Mouse (Mus musculus) midbrain, embryonic 16.5 days (tissue): ENCODE data around the gene Wnt2. TPM values are rescaled to one million over a fixed set of nuclear protein-coding genes. Genes with fewer than 3 reads are reported as not detected.

Experiments
- ATAC-seq: fragments of 200-750 bp; cut with Nextera tagmentation; 2 replicates; pipeline ENCODE4 v1.8.0; 2017; ENCODE audit warnings: moderate TSS enrichment
- H3K27ac ChIP-seq: fragments of 300-500 bp; sonication (generic); 2 replicates; pipeline ENCODE4 v1.5.1; 2014; ENCODE audit warnings: mild to moderate bottlenecking, low read length, mixed read lengths
- H3K27me3 ChIP-seq: fragments of 300-500 bp; sonication (generic); 2 replicates; pipeline ENCODE4 v1.6.1; 2014; ENCODE audit warnings: low read depth, low read length, mixed read lengths; ENCODE audit not compliant: control insufficient read depth, insufficient read depth
- H3K36me3 ChIP-seq: fragments of 300-500 bp; sonication (generic); 2 replicates; pipeline ENCODE4 v1.6.1; 2014; ENCODE audit warnings: mild to moderate bottlenecking, low read length, moderate library complexity, mixed read lengths; ENCODE audit not compliant: control insufficient read depth, insufficient read depth
- H3K4me1 ChIP-seq: fragments of 300-500 bp; sonication (generic); 2 replicates; pipeline ENCODE4 v1.6.1; 2014; ENCODE audit warnings: mild to moderate bottlenecking, low read length, mixed read lengths; ENCODE audit not compliant: control insufficient read depth, insufficient read depth
- H3K4me2 ChIP-seq: fragments of 300-500 bp; sonication (generic); 2 replicates; pipeline ENCODE4 v1.6.1; 2014; ENCODE audit warnings: mild to moderate bottlenecking, low read length, mixed read lengths
- H3K4me3 ChIP-seq: fragments of 300-500 bp; sonication (generic); 2 replicates; pipeline ENCODE4 v1.5.1; 2014; ENCODE audit warnings: low read depth, mild to moderate bottlenecking, low read length, moderate library complexity, mixed read lengths
- H3K9ac ChIP-seq: fragments of 300-500 bp; sonication (generic); 2 replicates; pipeline ENCODE4 v1.6.1; 2014; ENCODE audit warnings: low read depth, low read length, mixed read lengths
- H3K9me3 ChIP-seq: fragments of 300-500 bp; sonication (generic); replicated peaks from 2 replicates; pipeline ENCODE4 v1.6.1; 2014; ENCODE audit warnings: mild to moderate bottlenecking, low read length, mixed read lengths; ENCODE audit not compliant: control insufficient read depth, poor library complexity, severe bottlenecking
- WGBS: fragments of 180-500 bp; shearing (Covaris S2); extraction: QIAGEN DNeasy Blood & Tissue Kit; methylation state at CpG from one replicate; pipeline ENCODE4 v1.1.7; 2014; 5-methylcytosine and 5-hydroxymethylcytosine counted together
- polyA plus RNA-seq: library from polyadenylated mRNA; unstranded; fragments of >200 nt; fragmentation: Nextera tagmentation; extraction: Ambion mirVana; gene quantifications from 2 replicates; pipeline ENCODE4 v1.2.1, GENCODE M21; 2015

Wnt2 gene
- polyA plus RNA-seq, 1 experiment from 2014 or later: 0.23 TPM

DNA sequence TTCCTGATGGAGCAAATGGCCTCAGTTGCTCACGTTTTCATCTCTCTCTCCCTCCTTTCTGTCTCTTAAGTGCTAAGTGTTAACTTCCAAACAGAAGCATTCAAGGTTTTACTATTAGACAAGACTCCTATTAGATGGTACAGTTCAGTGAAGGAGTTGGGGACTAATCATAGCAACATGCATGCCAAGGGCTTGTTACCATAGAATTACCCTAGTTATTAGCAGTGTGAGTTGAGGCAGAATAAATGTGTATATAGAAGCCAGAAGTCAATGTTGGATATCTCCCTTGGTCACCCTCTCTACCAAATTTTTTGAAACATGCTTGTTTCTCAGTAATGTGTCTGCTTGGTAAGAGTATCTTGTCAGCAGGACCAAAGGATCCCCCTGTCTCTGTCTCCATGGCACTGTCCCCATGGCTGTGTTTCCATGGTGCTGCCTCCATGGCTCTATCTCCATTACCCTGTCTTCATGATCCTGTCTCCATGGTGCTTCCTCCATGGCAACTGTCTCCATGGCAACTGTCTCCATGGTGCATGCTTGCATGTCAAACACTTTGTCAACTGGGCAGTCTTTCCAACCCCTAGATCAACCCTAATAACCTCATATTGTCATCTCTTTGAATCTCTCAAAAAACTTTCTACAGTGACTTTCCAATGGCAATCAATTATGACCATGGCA is 61.8 kb downstream of the Wnt2 start:
- WGBS: 86% methylated on average over 1 of the region's 1 CpGs
- Histone ChIP-seq H3K4me2 (no peak overlapping the region), H3K9me3 (no peaks in the 10 kb centered on the region), H3K27me3 (no peaks in the 10 kb centered on the region), H3K4me3 (no peak overlapping the region), H3K9ac (no peak overlapping the region), H3K36me3 (no peaks in the 10 kb centered on the region), H3K27ac (no peak overlapping the region), H3K4me1 (peaks cover 3% of the 10 kb centered on the region; the same call in 1 of the 2 replicates)
- peak; percentile 91 for ATAC-seq

GRCm38 (mm10) chr6:17963455-17963854 is 66.9 kb downstream of the Wnt2 start:
- no peak overlapping the region for H3K27ac ChIP-seq
- no peaks in the 10 kb centered on the region for H3K27me3 ChIP-seq
- H3K9ac ChIP-seq: no peak overlapping the region
- no peak overlapping the region for H3K4me2 ChIP-seq
- H3K4me3 ChIP-seq: no peak overlapping the region
- no peak for ATAC-seq
- no peaks in the 10 kb centered on the region for H3K9me3 ChIP-seq
- WGBS: 85% methylated on average over 3 of the region's 3 CpGs
- peaks cover 2% of the 10 kb centered on the region; the same call in 1 of the 2 replicates for H3K4me1 ChIP-seq
- no peaks in the 10 kb centered on the region for H3K36me3 ChIP-seq

DNA sequence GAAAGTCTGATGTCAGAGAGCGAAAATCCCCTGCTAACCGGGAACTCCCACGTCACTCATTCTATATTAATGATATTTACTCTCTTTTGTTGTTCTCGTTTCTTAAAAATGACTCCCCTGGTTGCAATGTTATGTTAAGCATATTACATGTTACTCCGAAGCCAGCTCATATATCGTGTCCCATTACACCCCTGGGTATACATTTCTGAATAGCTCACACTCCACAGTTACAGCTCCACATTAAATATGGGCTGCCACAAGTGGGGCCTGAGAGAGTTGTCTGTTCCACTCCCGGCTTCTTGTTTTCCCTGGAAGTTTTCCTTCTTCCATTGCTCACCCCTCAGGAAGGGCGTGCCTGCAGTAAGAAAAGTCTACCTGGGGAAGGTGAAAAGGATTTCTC is 78.6 kb downstream of the Wnt2 start:
- WGBS: 89% methylated on average over 8 of the region's 8 CpGs
- ATAC-seq: no peak

GRCm38 (mm10) chr6:17949103-17949502 is 81.3 kb downstream of the Wnt2 start:
- H3K9ac ChIP-seq: no peak overlapping the region
- H3K9me3 ChIP-seq: no peaks in the 10 kb centered on the region
- WGBS: 87% methylated on average over 5 of the region's 5 CpGs
- no peaks in the 10 kb centered on the region for H3K27me3 ChIP-seq
- H3K4me2 ChIP-seq: no peak overlapping the region
- no peak for ATAC-seq
- no peak overlapping the region for H3K4me3 ChIP-seq
- H3K27ac ChIP-seq: no peak overlapping the region
- H3K36me3 ChIP-seq: no peaks in the 10 kb centered on the region
- H3K4me1 ChIP-seq: no peaks in the 10 kb centered on the region

More for the DNA sequence above, 78.6 kb downstream of the Wnt2 start:
- Histone ChIP-seq H3K27me3 (no peaks in the 10 kb centered on the region), H3K36me3 (no peaks in the 10 kb centered on the region), H3K4me2 (no peak overlapping the region), H3K27ac (no peak overlapping the region), H3K4me3 (no peak overlapping the region), H3K4me1 (no peaks in the 10 kb centered on the region), H3K9ac (no peak overlapping the region), H3K9me3 (no peaks in the 10 kb centered on the region)

DNA sequence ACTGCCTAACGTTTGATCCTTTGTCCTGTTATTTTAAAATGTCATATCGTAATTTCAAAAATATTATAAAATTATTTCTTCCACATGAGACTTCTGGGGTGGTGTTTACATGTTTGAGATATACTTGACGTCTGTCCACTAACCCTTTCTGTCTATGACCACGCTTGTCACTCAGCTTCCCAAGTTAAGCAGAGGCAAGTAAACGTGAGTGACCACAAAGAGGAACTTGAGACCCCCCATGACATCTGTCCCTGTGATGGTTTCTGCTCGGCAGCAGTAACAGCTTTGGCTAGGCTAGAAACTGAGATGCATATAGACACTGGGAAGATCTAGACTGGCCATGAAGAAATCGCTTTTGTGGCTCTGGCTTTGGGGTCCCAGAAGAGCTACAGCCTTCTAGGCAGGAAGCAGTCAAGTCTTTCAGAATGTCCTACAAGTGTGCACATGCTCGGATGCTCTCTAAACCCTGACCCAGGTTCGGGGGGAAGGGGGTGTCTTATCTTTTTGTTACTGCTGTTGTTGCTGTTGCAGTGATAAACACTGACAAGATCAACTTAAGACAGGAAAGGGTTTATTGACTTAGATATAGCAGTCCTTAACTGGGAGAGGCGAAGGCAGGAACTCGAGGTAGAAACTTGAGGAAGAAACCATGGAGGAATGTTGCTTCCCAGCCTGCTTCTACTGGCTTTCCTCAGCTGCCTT is 83.1 kb downstream of the Wnt2 start:
- Histone ChIP-seq H3K36me3 (0 out of 2 replicates have a peak, but pooled peaks cover 5% of the 10 kb centered on the region), H3K27ac (no peak overlapping the region), H3K9ac (no peak overlapping the region), H3K4me1 (no peaks in the 10 kb centered on the region), H3K4me3 (no peak overlapping the region), H3K27me3 (no peaks in the 10 kb centered on the region), H3K4me2 (no peak overlapping the region), H3K9me3 (no peaks in the 10 kb centered on the region)
- no peak for ATAC-seq
- WGBS: 79% methylated on average over 11 of the region's 11 CpGs

- WGBS: 89% methylated on average over 5 of the region's 5 CpGs
- H3K27ac ChIP-seq: no peak overlapping the region
These were observed 83.9 kb downstream of the Wnt2 start for GRCm38 (mm10) chr6:17946456-17946855.

DNA sequence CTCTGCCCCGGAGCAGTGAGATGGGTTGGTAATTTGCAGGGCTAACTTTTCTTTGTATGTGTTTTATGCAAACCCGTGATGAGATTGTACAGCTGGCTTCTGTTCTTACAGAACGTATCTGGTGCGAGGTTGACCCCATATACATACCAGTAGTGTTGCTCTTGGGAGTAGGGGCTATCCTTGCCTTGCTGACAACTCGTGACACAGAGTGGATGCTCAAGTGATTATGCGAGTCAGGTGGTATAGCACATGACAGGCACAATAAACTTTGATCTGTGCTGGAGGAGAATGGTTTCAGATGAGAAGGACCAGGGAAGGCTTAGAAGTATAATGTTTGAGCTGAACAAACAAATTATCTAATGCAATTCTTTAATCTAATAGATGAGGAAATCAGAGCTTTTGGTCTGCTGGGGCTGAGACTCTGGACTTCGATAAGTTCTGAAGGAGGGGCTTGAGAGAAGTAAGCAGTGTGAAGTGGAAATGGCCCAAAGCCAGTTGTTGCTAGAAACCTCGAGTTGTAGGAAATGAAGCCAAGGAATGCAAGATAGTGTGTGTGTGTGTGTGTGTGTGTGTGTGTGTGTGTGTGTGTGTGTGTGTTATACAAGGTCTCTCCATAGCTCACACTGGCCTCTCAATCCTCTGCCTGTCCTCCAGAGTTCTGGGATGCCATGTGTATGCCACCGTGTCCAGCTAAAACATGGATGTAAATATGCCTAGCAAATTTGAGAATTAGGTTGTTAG is 86.3 kb downstream of the Wnt2 start:
- 81% methylated on average over 9 of the region's 9 CpGs for WGBS
- Histone ChIP-seq H3K27ac (no peak overlapping the region), H3K9ac (no peak overlapping the region), H3K4me3 (no peak overlapping the region), H3K9me3 (no peaks in the 10 kb centered on the region), H3K36me3 (0 out of 2 replicates have a peak, but pooled peaks cover 11% of the 10 kb centered on the region), H3K27me3 (no peaks in the 10 kb centered on the region), H3K4me2 (no peak overlapping the region), H3K4me1 (no peaks in the 10 kb centered on the region)
- ATAC-seq: no peak

More at GRCm38 (mm10) chr6:17946456-17946855, 83.9 kb downstream of the Wnt2 start:
- H3K9ac ChIP-seq: no peak overlapping the region
- no peaks in the 10 kb centered on the region for H3K27me3 ChIP-seq
- H3K4me3 ChIP-seq: no peak overlapping the region
- H3K4me1 ChIP-seq: no peaks in the 10 kb centered on the region
- no peak overlapping the region for H3K4me2 ChIP-seq
- no peaks in the 10 kb centered on the region for H3K9me3 ChIP-seq
- no peak for ATAC-seq
- H3K36me3 ChIP-seq: 0 out of 2 replicates have a peak, but pooled peaks cover 5% of the 10 kb centered on the region

- Histone ChIP-seq H3K9me3 (no peaks in the 10 kb centered on the region), H3K4me1 (no peaks in the 10 kb centered on the region), H3K4me2 (no peak overlapping the region), H3K27ac (no peak overlapping the region), H3K9ac (no peak overlapping the region), H3K36me3 (0 out of 2 replicates have a peak, but pooled peaks cover 11% of the 10 kb centered on the region), H3K4me3 (no peak overlapping the region), H3K27me3 (no peaks in the 10 kb centered on the region)
- ATAC-seq: no peak
- whole genome bisulfite sequencing: 69% methylated on average over 7 of the region's 7 CpGs
These were observed 88.0 kb downstream of the Wnt2 start for GRCm38 (mm10) chr6:17942344-17942743.
